Mouse (Mus musculus): ENCODE measurements around the gene Hist1h2bc.

GRCm38 (mm10) chr13:23737091-23737490 lies 53.1 kb downstream of the Hist1h2bc start:
- TF ChIP-seq POLR2A (IDR thresholded peaks at IDR 0.05; ENCODE audit: low read depth, low read length), result no peak
- no peak for TF ChIP-seq CTCF (IDR thresholded peaks at IDR 0.05; ENCODE audit: extremely low read depth, insufficient read depth, insufficient read length, insufficient replicate concordance)
